Mouse (Mus musculus): ENCODE measurements around the gene Hcst. TPM values are rescaled to one million over a fixed set of nuclear protein-coding genes. Genes with fewer than 3 reads are reported as not detected.

Hcst gene
- polyA plus RNA-seq, 1 experiment from 2014 or later = 1.2 TPM

DNA sequence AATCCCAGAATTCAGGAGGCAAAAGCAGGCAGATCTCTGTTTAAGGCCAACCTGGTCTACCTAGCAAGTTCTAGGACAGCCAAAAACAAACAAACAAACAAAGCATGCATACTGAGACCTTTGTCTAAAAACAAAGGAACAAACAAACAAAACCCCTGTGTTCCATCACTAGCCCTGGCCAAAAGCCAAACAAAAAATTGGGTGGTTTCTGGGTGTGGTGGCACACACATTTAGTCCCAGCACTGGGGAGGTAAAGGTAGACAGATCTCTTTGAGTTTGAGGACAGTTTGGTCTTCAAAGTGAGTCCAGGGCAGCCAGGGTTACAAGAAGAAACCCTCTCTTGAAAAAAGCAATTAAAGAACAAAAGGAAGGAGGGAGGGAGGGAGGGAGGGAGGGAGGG, 9.7 kb upstream of the Hcst start:
- H3K4me3 ChIP-seq = no peak overlapping the region
- no peaks in the 10 kb centered on the region for H3K4me1 ChIP-seq
- no peak overlapping the region for H3K27ac ChIP-seq
- no peak overlapping the region for H3K9ac ChIP-seq
- no peak for ATAC-seq (ENCODE audit: low FRiP score, low read depth)
- peaks cover 10% of the 10 kb centered on the region; the same call in 1 of the 2 replicates for H3K36me3 ChIP-seq
- no peak overlapping the region for H3K4me2 ChIP-seq (replicated peaks)
- no peaks in the 10 kb centered on the region for H3K27me3 ChIP-seq (replicated peaks)
- no peaks in the 10 kb centered on the region for H3K9me3 ChIP-seq

DNA sequence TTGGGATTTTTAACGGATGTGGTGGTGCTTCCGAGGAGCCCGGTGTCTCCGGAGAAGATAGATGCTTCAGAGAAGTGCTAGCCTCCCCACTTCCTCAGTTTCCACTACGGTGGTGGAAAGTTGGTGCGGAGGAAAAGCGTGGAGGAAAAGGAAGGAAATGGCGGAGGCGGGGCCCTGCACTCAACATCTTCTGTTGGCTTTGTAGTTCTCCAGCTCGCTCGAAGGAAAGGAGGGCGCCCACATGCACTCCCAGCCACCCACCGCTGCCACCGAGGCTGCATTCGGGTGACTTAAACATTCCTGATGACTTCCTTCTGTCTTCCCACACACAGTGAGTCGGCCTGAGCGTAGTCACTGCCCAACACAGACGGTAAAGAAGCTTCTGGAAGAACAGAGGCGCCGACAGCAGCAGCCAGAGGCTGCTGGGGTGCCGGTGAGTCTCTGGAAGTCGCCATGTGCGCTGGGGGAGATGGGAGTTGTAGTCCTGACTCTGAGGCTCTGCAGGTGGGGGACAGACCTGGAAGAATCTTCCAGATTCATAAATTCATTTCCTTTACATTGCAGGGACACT, 3.5 kb upstream of the Hcst start:
- Histone ChIP-seq H3K36me3 (peaks cover 6% of the 10 kb centered on the region; the same call in 1 of the 2 replicates), H3K4me2 (replicated peaks) (peak overlapping the region; percentile 86), H3K4me1 (peaks cover 14% of the 10 kb centered on the region), H3K27ac (no peak overlapping the region), H3K27me3 (replicated peaks) (peaks cover 9% of the 10 kb centered on the region; the same call in 1 of the 2 replicates), H3K9ac (peak overlapping the region; percentile 56), H3K4me3 (peak overlapping the region; percentile 51), H3K9me3 (no peaks in the 10 kb centered on the region)
- WGBS = 53% methylated on average over 23 of the region's 23 CpGs
- no peak for ATAC-seq (ENCODE audit: low FRiP score, low read depth)

DNA sequence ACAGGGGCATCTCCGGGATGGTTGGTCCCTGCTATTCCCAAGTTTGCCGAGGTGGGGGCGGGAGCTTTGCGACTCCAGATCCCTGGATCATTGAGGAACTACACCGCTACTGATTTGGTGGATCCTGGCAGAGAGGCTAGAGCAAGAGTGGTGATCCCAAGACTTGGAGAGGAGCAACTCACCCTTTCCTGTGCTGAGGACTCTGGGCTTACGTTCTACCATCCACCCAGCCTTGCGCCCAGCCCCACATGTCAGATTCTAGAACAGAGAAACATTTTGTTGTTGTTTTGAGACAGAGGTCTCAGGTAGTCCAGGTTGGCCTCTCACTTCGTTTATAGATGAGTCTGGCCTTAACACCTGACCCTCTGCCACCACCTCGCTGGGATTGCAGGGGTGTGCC, 2.9 kb upstream of the Hcst start:
- peak; percentile 46 for ATAC-seq (ENCODE audit: low FRiP score, low read depth)
- H3K9ac ChIP-seq = peak overlapping the region; percentile 56
- peaks cover 6% of the 10 kb centered on the region; the same call in 1 of the 2 replicates for H3K36me3 ChIP-seq
- H3K9me3 ChIP-seq = no peaks in the 10 kb centered on the region
- H3K4me2 ChIP-seq (replicated peaks) = peak overlapping the region; percentile 86
- peaks cover 9% of the 10 kb centered on the region; the same call in 1 of the 2 replicates for H3K27me3 ChIP-seq (replicated peaks)
- peaks cover 14% of the 10 kb centered on the region for H3K4me1 ChIP-seq
- 17% methylated on average over 9 of the region's 9 CpGs for WGBS
- peak overlapping the region; percentile 51 for H3K4me3 ChIP-seq
- H3K27ac ChIP-seq = no peak overlapping the region

DNA sequence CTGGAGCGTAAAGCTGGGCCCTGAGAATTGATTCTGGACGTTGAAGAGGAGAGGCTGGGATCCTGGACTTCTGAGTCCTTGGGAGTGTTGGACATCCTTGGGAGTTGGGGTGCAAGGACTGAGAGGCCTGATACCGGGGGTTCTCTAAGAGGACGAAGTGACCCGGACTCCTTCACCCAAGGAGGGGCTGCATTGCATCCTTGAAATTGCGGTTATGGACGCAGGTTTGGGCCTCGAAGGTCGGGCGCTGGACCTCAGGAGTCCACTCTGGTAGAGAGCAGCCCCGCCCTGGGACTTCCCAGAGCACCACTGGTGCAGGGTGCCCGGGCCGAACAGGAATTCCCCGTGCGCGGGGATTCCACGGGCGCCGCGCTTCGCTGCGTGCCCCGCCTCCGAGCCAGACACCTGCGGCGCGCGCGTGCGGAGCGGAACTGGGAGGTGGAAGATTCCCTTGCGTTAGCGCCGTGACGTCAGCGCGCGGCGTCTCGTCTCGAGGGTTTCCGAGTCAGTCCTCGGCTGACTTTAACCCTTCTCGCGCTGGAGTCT, 2.3 kb upstream of the Hcst start:
- Histone ChIP-seq H3K9me3 (no peaks in the 10 kb centered on the region), H3K9ac (peak overlapping the region; percentile 56), H3K36me3 (peaks cover 2% of the 10 kb centered on the region; the same call in 1 of the 2 replicates), H3K4me2 (replicated peaks) (peak overlapping the region; percentile 86), H3K27me3 (replicated peaks) (peaks cover 9% of the 10 kb centered on the region; the same call in 1 of the 2 replicates), H3K4me1 (peaks cover 14% of the 10 kb centered on the region), H3K27ac (no peak overlapping the region), H3K4me3 (peak overlapping the region; percentile 51)
- under 1% methylated on average over 45 of the region's 45 CpGs for WGBS
- ATAC-seq (ENCODE audit: low FRiP score, low read depth) = peak; percentile 83

DNA sequence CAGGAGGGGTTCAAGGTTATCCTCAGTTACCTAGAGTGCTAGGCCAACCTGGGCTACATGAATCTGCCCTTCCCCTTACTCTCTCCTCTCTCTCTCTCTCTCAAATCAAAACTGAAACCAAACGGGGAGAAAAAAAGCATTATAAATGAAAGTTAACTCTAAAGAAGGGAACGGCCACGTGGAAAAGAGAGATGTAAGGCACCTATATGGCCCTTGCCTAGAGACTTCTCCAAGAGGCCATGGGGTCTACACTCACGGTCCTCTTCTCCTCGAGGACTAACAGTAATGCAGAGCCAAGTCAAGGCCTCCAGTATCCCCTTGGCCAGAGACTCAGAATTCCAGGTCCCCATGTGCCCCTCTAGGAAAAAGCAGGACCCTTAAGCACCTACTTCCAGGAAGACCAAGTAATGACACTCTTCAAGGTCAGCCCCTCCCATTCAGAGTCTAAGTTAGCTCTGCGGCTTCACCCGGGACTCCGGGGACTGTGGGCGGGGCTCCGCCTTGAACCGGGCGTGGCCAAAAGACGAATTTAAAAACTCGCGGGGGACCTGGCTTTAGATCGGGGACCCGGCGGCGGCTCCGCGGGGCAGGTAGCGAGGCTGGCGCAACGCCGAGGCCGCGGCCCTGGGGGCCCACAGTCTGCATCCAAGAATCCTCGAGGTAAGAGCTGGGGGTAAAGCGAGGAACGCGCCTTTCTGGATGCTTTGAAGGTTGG, 1.7 kb upstream of the Hcst start, which contains the start of gene Nfkbid:
Nfkbid (plus strand) TSS at position 558 of the 715 bp plus-strand sequence.
- Histone ChIP-seq H3K27me3 (replicated peaks) (peaks cover 9% of the 10 kb centered on the region; the same call in 1 of the 2 replicates), H3K4me2 (replicated peaks) (peak within 1 kb of the TSS; percentile 86), H3K36me3 (no peaks in the 10 kb centered on the region; the same call in 1 of the 2 replicates), H3K9ac (peak within 1 kb of the TSS; percentile 56), H3K4me1 (peaks cover 14% of the 10 kb centered on the region), H3K27ac (no peak within 1 kb of the TSS), H3K4me3 (peak within 1 kb of the TSS; percentile 51), H3K9me3 (no peaks in the 10 kb centered on the region)
- WGBS = 10% methylated on average over 31 of the region's 31 CpGs
- 0 out of 2 replicates have a peak, but pooled peaks have one; percentile 15 for ATAC-seq (ENCODE audit: low FRiP score, low read depth)

DNA sequence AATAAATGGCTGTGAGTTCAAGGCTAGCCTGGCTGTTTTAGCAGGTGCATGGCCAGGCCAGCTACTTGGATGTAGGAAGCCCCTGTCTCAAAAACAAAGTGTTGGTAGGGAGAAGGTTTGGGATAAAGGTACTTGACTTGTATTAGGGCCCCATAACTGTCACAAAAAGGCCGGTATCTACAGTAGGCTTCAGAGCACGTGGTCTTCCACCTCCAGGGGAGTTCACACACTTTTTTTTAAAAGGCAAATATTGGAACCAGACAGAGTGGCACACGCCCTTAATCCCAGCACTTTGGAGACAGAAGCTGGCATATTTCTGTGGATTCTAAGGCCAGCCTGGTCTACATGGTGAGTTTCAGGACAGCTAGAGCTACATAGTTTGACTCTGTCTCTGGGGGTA, 1.0 kb upstream of the Hcst start:
- H3K4me2 ChIP-seq (replicated peaks) = no peak overlapping the region; the same call in 1 of the 2 replicates
- no peak for ATAC-seq (ENCODE audit: low FRiP score, low read depth)
- peaks cover 9% of the 10 kb centered on the region; the same call in 1 of the 2 replicates for H3K27me3 ChIP-seq (replicated peaks)
- H3K27ac ChIP-seq = no peak overlapping the region
- no peaks in the 10 kb centered on the region; the same call in 1 of the 2 replicates for H3K36me3 ChIP-seq
- no peak overlapping the region for H3K9ac ChIP-seq
- H3K4me1 ChIP-seq = peaks cover 14% of the 10 kb centered on the region
- H3K9me3 ChIP-seq = no peaks in the 10 kb centered on the region
- no peak overlapping the region for H3K4me3 ChIP-seq
- WGBS = 84% methylated on average over 3 of the region's 3 CpGs

DNA sequence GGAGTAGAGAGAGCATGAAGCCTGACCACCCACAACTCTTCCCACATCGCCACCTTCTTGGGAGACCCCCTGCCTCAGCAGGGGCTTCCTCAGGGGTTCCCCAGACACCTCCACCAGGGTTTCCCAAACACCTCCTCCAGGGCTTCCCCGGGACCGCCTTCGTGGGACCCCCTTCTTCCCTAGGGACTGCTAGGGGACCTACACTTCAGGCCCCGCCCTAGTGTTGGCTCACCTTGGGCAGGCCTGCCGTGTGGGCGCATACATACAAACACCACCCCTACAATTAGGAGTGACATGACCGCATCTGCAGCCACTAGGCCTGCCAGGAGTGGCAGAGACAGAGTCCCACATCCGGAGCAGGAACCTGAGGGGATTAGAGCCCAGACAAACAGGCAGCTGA, 1.8 kb downstream of the Hcst start:
- Histone ChIP-seq H3K27me3 (replicated peaks) (peaks cover 9% of the 10 kb centered on the region; the same call in 1 of the 2 replicates), H3K9ac (no peak overlapping the region), H3K4me2 (replicated peaks) (no peak overlapping the region), H3K4me3 (no peak overlapping the region), H3K36me3 (no peaks in the 10 kb centered on the region), H3K27ac (no peak overlapping the region), H3K9me3 (no peaks in the 10 kb centered on the region), H3K4me1 (peaks cover 7% of the 10 kb centered on the region)
- ATAC-seq (ENCODE audit: low FRiP score, low read depth) = no peak
- WGBS = 80% methylated on average over 9 of the region's 9 CpGs

DNA sequence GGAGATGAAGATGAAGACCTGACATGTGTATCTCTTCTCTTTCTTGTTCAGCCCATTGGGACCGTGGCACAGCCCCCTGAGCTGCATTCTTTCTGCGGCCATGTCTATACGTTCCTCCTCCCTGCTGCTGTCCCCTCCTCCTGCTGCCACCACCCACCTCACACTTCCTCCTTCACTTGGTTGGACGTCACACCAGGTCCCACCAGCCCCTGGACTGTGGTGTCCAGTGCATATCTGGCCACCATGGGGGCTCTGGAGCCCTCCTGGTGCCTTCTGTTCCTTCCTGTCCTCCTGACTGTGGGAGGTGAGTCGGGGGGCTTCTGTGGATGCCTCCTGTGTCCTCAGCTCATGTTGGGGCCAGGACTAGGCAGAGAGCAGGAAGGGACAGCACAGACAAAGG, 6.1 kb downstream of the Hcst start, which contains the start of gene Tyrobp:
Tyrobp (plus strand) TSS at position 165 of the 400 bp plus-strand sequence.
- H3K4me2 ChIP-seq (replicated peaks) = no peak within 1 kb of the TSS
- H3K4me3 ChIP-seq = no peak within 1 kb of the TSS
- H3K36me3 ChIP-seq = no peaks in the 10 kb centered on the region
- H3K9me3 ChIP-seq = no peaks in the 10 kb centered on the region
- H3K9ac ChIP-seq = no peak within 1 kb of the TSS
- no peaks in the 10 kb centered on the region for H3K27me3 ChIP-seq (replicated peaks)
- no peaks in the 10 kb centered on the region for H3K4me1 ChIP-seq
- no peak for ATAC-seq (ENCODE audit: low FRiP score, low read depth)
- WGBS = 73% methylated on average over 5 of the region's 5 CpGs
- no peak within 1 kb of the TSS for H3K27ac ChIP-seq

DNA sequence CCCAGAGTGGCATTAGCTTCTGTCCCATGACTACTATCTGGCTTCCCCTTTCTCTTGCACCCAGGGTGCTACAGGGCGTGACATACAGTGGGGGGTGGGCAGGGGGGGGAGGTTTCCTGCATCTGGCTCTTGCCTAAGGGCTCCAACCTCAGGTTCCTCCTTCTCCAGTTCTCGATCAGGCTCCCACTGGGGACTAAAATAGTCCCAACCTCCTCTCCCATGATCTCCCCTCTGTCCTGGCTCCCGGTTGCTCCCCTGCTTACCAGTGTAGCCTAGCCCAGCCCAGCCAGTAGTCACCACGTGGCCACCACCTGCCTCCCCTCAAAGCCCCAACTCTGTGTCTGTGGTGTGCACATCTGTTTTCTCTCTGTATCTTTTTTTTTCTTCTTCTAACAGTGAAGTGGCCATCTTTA, 6.9 kb downstream of the Hcst start:
- H3K4me1 ChIP-seq = no peaks in the 10 kb centered on the region
- H3K9ac ChIP-seq = no peak overlapping the region
- no peaks in the 10 kb centered on the region for H3K27me3 ChIP-seq (replicated peaks)
- H3K4me3 ChIP-seq = no peak overlapping the region
- no peak for ATAC-seq (ENCODE audit: low FRiP score, low read depth)
- no peak overlapping the region for H3K4me2 ChIP-seq (replicated peaks)
- no peak overlapping the region for H3K27ac ChIP-seq
- H3K36me3 ChIP-seq = no peaks in the 10 kb centered on the region
- 63% methylated on average over 4 of the region's 4 CpGs for WGBS
- H3K9me3 ChIP-seq = no peaks in the 10 kb centered on the region

DNA sequence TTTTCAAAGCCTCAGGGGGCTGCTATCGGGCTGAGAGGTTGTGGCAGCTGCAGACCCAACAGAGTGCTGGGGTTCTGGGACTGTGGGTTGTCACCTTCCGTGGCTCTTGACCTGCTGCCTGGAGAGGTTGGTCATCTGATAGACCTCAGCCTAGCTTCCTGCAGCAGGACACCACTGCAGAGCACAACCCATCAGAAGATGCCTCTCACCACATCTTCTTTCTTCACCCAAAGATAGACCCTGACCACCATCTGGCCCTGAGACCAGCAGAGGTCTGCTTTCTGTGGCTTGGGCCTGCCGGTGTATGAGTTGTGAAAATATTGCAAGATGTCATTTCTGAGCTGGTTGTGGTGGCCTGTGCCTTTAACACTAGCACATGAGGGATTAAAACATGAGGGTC, 8.6 kb downstream of the Hcst start:
- Histone ChIP-seq H3K9me3 (no peaks in the 10 kb centered on the region), H3K4me3 (no peak overlapping the region), H3K27ac (no peak overlapping the region), H3K36me3 (no peaks in the 10 kb centered on the region), H3K27me3 (replicated peaks) (no peaks in the 10 kb centered on the region), H3K9ac (no peak overlapping the region), H3K4me2 (replicated peaks) (no peak overlapping the region), H3K4me1 (no peaks in the 10 kb centered on the region)
- ATAC-seq (ENCODE audit: low FRiP score, low read depth) = no peak
- 75% methylated on average over 3 of the region's 3 CpGs for WGBS

DNA sequence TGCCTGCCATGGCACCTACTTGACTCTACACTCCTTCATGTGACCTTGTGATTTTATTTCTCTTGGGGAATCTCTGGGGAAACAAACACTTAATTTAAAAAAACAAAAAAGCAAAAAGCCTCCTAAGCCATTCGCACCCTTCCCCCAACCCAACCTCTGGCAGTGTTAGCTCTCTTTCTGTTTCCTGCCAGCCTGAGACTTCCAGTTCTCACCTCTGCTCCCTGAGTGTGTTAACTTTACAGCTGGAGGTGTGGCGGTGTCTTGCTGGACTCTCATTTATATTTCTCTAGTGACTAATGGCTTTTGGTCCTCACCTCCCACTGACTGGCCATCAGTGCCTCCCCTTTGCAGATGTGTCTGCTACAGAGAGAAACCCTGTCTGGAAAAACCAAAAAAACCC, 9.9 kb downstream of the Hcst start:
- no peaks in the 10 kb centered on the region for H3K9me3 ChIP-seq
- H3K4me2 ChIP-seq (replicated peaks) = no peak overlapping the region
- WGBS = 65% methylated on average over 2 of the region's 2 CpGs

DNA sequence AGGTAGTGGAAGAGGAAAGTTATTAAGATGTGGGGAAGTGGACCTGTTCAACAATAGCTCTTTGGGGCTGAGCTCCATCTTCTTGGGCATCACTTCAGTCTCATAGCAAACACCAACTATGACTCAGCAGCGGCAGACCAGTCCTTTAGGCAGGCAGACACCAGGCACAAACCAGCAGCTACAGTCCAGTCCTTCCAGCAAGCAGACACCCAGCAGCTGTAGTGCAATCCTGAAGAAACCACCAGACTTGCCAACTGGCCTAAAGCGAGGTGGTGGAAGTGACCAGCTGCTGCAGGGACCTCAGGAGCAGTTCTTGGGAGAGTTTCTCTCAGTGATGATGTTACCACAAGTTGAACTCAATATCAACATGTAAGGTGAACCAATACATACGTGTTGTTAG, 11.0 kb downstream of the Hcst start:
- Histone ChIP-seq H3K36me3 (no peaks in the 10 kb centered on the region), H3K27me3 (replicated peaks) (no peaks in the 10 kb centered on the region), H3K27ac (no peak overlapping the region), H3K4me1 (no peaks in the 10 kb centered on the region), H3K9me3 (no peaks in the 10 kb centered on the region), H3K9ac (no peak overlapping the region), H3K4me3 (no peak overlapping the region), H3K4me2 (replicated peaks) (no peak overlapping the region)
- 88% methylated on average over 3 of the region's 3 CpGs for WGBS
- ATAC-seq (ENCODE audit: low FRiP score, low read depth) = no peak

More for the DNA sequence above, 9.9 kb downstream of the Hcst start:
- no peak for ATAC-seq (ENCODE audit: low FRiP score, low read depth)
- H3K4me1 ChIP-seq = no peaks in the 10 kb centered on the region
- no peak overlapping the region for H3K9ac ChIP-seq
- no peaks in the 10 kb centered on the region for H3K36me3 ChIP-seq
- H3K4me3 ChIP-seq = no peak overlapping the region
- H3K27me3 ChIP-seq (replicated peaks) = no peaks in the 10 kb centered on the region
- H3K27ac ChIP-seq = no peak overlapping the region

Measured in neural tube, embryonic 12.5 days (tissue).